Mouse (Mus musculus) liver, embryonic 13.5 days (tissue): ENCODE measurements around the gene Nsdhl. TPM values are rescaled to one million over a fixed set of nuclear protein-coding genes. Genes with fewer than 3 reads are reported as not detected.

Experiments
- ATAC-seq: fragments of 200-750 bp; cut with Nextera tagmentation; 2 replicates; pipeline ENCODE4 v1.8.0; 2017; ENCODE audit warnings: low read depth, mild to moderate bottlenecking, moderate number of reproducible peaks, moderate library complexity
- DNase-seq: peaks from one replicate; pipeline ENCODE4 v3.0.0; 2022
- H3K27ac ChIP-seq: fragments of 300-500 bp; sonication (generic); 2 replicates; pipeline ENCODE4 v1.5.1; 2015; ENCODE audit warnings: moderate library complexity, mild to moderate bottlenecking, inconsistent platforms
- H3K27me3 ChIP-seq: fragments of 300-500 bp; sonication (generic); 2 replicates; pipeline ENCODE4 v1.6.1; 2015; ENCODE audit warnings: mild to moderate bottlenecking, inconsistent platforms
- H3K36me3 ChIP-seq: fragments of 300-500 bp; sonication (generic); 2 replicates; pipeline ENCODE4 v1.6.1; 2015; ENCODE audit warnings: mild to moderate bottlenecking, inconsistent platforms
- H3K4me1 ChIP-seq: fragments of 300-500 bp; sonication (generic); replicated peaks from 2 replicates; pipeline ENCODE4 v1.6.1; 2015; ENCODE audit warnings: inconsistent platforms
- H3K4me2 ChIP-seq: fragments of 300-500 bp; sonication (generic); 2 replicates; pipeline ENCODE4 v1.6.1; 2015; ENCODE audit warnings: inconsistent platforms, mild to moderate bottlenecking, moderate library complexity
- H3K4me3 ChIP-seq: fragments of 300-500 bp; sonication (generic); replicated peaks from 2 replicates; pipeline ENCODE4 v1.5.1; 2015; ENCODE audit warnings: mild to moderate bottlenecking, inconsistent platforms
- H3K9ac ChIP-seq: fragments of 300-500 bp; sonication (generic); 2 replicates; pipeline ENCODE4 v1.6.1; 2015; ENCODE audit warnings: mild to moderate bottlenecking, inconsistent platforms
- H3K9me3 ChIP-seq: fragments of 300-500 bp; sonication (generic); replicated peaks from 2 replicates; pipeline ENCODE4 v1.6.1; 2016; ENCODE audit warnings: inconsistent platforms
- WGBS: fragments of 180-500 bp; shearing (Covaris S2); methylation state at CpG from one replicate; pipeline ENCODE4 v1.1.7; 2015; ENCODE audit not compliant: insufficient replicate concordance; 5-methylcytosine and 5-hydroxymethylcytosine counted together
- polyA plus RNA-seq: library from polyadenylated mRNA; unstranded; fragments of >200 nt; fragmentation: Nextera tagmentation; extraction: Ambion mirVana; gene quantifications from 2 replicates; pipeline ENCODE4 v1.2.1, GENCODE M21; 2015

Gene Nsdhl
- polyA plus RNA-seq, 1 experiment from 2014 or later, result 23.0 TPM

- Histone ChIP-seq H3K4me1 (no peaks in the 10 kb centered on the region), H3K27ac (no peak overlapping the region)
- WGBS, result 80% methylated on average over 4 of the region's 4 CpGs
Measured at GRCm38 (mm10) chrX:72960431-72960830, 42.1 kb downstream of the Nsdhl start.

GRCm38 (mm10) chrX:72961511-72961910 is 43.2 kb downstream of the Nsdhl start:
- no peaks in the 10 kb centered on the region for H3K4me1 ChIP-seq
- no peak overlapping the region for H3K27ac ChIP-seq
- H3K27me3 ChIP-seq, result no peaks in the 10 kb centered on the region
- ATAC-seq, result no peak
- no peak for DNase-seq
- no peak overlapping the region for H3K9ac ChIP-seq
- WGBS, result 51% methylated on average over 3 of the region's 3 CpGs
- H3K4me3 ChIP-seq, result no peak overlapping the region
- peaks cover 12% of the 10 kb centered on the region for H3K36me3 ChIP-seq
- H3K4me2 ChIP-seq, result no peak overlapping the region
- H3K9me3 ChIP-seq, result no peaks in the 10 kb centered on the region

More at GRCm38 (mm10) chrX:72960431-72960830, 42.1 kb downstream of the Nsdhl start:
- Histone ChIP-seq H3K9me3 (no peaks in the 10 kb centered on the region), H3K4me2 (no peak overlapping the region), H3K9ac (no peak overlapping the region), H3K36me3 (peaks cover 21% of the 10 kb centered on the region), H3K27me3 (no peaks in the 10 kb centered on the region), H3K4me3 (no peak overlapping the region)
- ATAC-seq (no peak), DNase-seq (no peak)

- ATAC-seq, result no peak
- DNase-seq, result no peak
Measured at GRCm38 (mm10) chrX:72962743-72963142, 44.4 kb downstream of the Nsdhl start.

GRCm38 (mm10) chrX:72982831-72983230 is 64.5 kb downstream of the Nsdhl start:
- H3K27ac ChIP-seq, result no peak overlapping the region
- no peak overlapping the region for H3K4me3 ChIP-seq
- H3K9ac ChIP-seq, result no peak overlapping the region
- H3K9me3 ChIP-seq, result no peaks in the 10 kb centered on the region
- peaks cover 6% of the 10 kb centered on the region for H3K4me1 ChIP-seq
- ATAC-seq (no peak), DNase-seq (no peak)
- WGBS, result 69% methylated on average over 6 of the region's 6 CpGs
- no peaks in the 10 kb centered on the region for H3K36me3 ChIP-seq
- H3K4me2 ChIP-seq, result no peak overlapping the region
- peaks cover 16% of the 10 kb centered on the region for H3K27me3 ChIP-seq

More at GRCm38 (mm10) chrX:72962743-72963142, 44.4 kb downstream of the Nsdhl start:
- 66% methylated on average over 3 of the region's 3 CpGs for WGBS
- Histone ChIP-seq H3K36me3 (0 out of 2 replicates have a peak, but pooled peaks cover 6% of the 10 kb centered on the region), H3K27me3 (no peaks in the 10 kb centered on the region), H3K4me1 (no peaks in the 10 kb centered on the region), H3K4me2 (no peak overlapping the region), H3K4me3 (no peak overlapping the region), H3K9ac (no peak overlapping the region), H3K9me3 (no peaks in the 10 kb centered on the region), H3K27ac (no peak overlapping the region)

GRCm38 (mm10) chrX:72985607-72986006 is 67.2 kb downstream of the Nsdhl start:
- ATAC-seq, result peak; percentile 63; the same call in 1 of the 2 replicates
- Histone ChIP-seq H3K4me2 (no peak overlapping the region), H3K9me3 (no peaks in the 10 kb centered on the region), H3K4me3 (no peak overlapping the region), H3K9ac (no peak overlapping the region), H3K27ac (no peak overlapping the region), H3K36me3 (no peaks in the 10 kb centered on the region), H3K4me1 (peaks cover 6% of the 10 kb centered on the region), H3K27me3 (peaks cover 33% of the 10 kb centered on the region)
- DNase-seq, result no peak
- 27% methylated on average over 2 of the region's 2 CpGs for WGBS

GRCm38 (mm10) chrX:72986841-72987519 is 68.6 kb downstream of the Nsdhl start, which contains the start of gene Zfp185:
Gene Zfp185 (plus strand): TSS chrX:72987339.
- H3K9me3 ChIP-seq, result no peaks in the 10 kb centered on the region
- DNase-seq (peak; percentile 15), ATAC-seq (peak; percentile 63)
- H3K36me3 ChIP-seq, result no peaks in the 10 kb centered on the region
- peaks cover 6% of the 10 kb centered on the region for H3K4me1 ChIP-seq
- peak within 1 kb of the TSS; percentile 65 for H3K4me2 ChIP-seq
- WGBS, result 13% methylated on average over 42 of the region's 45 CpGs
- H3K27me3 ChIP-seq, result peaks cover 34% of the 10 kb centered on the region
- H3K27ac ChIP-seq, result no peak within 1 kb of the TSS
- peak within 1 kb of the TSS; percentile 45 for H3K4me3 ChIP-seq
- H3K9ac ChIP-seq, result no peak within 1 kb of the TSS

GRCm38 (mm10) chrX:72987520-72987905 is 69.2 kb downstream of the Nsdhl start:
- Histone ChIP-seq H3K4me1 (peaks cover 6% of the 10 kb centered on the region), H3K9ac (no peak overlapping the region), H3K4me2 (peak overlapping the region; percentile 65), H3K4me3 (peak overlapping the region; percentile 45), H3K27me3 (peaks cover 37% of the 10 kb centered on the region), H3K9me3 (no peaks in the 10 kb centered on the region), H3K27ac (no peak overlapping the region), H3K36me3 (no peaks in the 10 kb centered on the region)
- 18% methylated on average over 14 of the region's 14 CpGs for WGBS
- no peak for ATAC-seq
- DNase-seq, result no peak

- DNase-seq (no peak), ATAC-seq (no peak)
- Histone ChIP-seq H3K4me1 (peaks cover 6% of the 10 kb centered on the region), H3K9ac (no peak overlapping the region), H3K36me3 (no peaks in the 10 kb centered on the region), H3K4me3 (no peak overlapping the region), H3K27me3 (peaks cover 36% of the 10 kb centered on the region), H3K9me3 (no peaks in the 10 kb centered on the region), H3K27ac (no peak overlapping the region), H3K4me2 (no peak overlapping the region)
- 59% methylated on average over 3 of the region's 3 CpGs for WGBS
Measured at GRCm38 (mm10) chrX:72988431-72988830, 70.1 kb downstream of the Nsdhl start.

- no peaks in the 10 kb centered on the region for H3K9me3 ChIP-seq
- 66% methylated on average over 3 of the region's 3 CpGs for WGBS
- no peak for DNase-seq
- peaks cover 34% of the 10 kb centered on the region for H3K27me3 ChIP-seq
- H3K27ac ChIP-seq, result no peak overlapping the region
- no peak overlapping the region for H3K4me3 ChIP-seq
- no peak for ATAC-seq
- H3K4me1 ChIP-seq, result peaks cover 5% of the 10 kb centered on the region; the same call in 1 of the 2 replicates
- H3K9ac ChIP-seq, result no peak overlapping the region
- H3K4me2 ChIP-seq, result no peak overlapping the region
- no peaks in the 10 kb centered on the region for H3K36me3 ChIP-seq
Measured at GRCm38 (mm10) chrX:72990581-72990980, 72.2 kb downstream of the Nsdhl start.

GRCm38 (mm10) chrX:72992291-72992919 is 74.0 kb downstream of the Nsdhl start:
- Histone ChIP-seq H3K4me1 (no peaks in the 10 kb centered on the region), H3K27me3 (peaks cover 29% of the 10 kb centered on the region), H3K4me2 (no peak overlapping the region), H3K36me3 (no peaks in the 10 kb centered on the region), H3K27ac (no peak overlapping the region), H3K9ac (no peak overlapping the region), H3K4me3 (no peak overlapping the region), H3K9me3 (no peaks in the 10 kb centered on the region)
- DNase-seq, result no peak
- no peak for ATAC-seq
- 45% methylated on average over 5 of the region's 5 CpGs for WGBS

- Histone ChIP-seq H3K4me2 (no peak overlapping the region), H3K36me3 (no peaks in the 10 kb centered on the region), H3K27ac (no peak overlapping the region), H3K4me1 (no peaks in the 10 kb centered on the region), H3K27me3 (peaks cover 20% of the 10 kb centered on the region; the same call in 1 of the 2 replicates), H3K4me3 (no peak overlapping the region), H3K9me3 (no peaks in the 10 kb centered on the region), H3K9ac (no peak overlapping the region)
- DNase-seq (no peak), ATAC-seq (no peak)
- 62% methylated on average over 3 of the region's 3 CpGs for WGBS
Measured at GRCm38 (mm10) chrX:72995542-72995941, 77.2 kb downstream of the Nsdhl start.
